Mouse (Mus musculus) embryonic facial prominence, embryonic 14.5 days (tissue): ENCODE data around the gene Sez6. TPM values are rescaled to one million over a fixed set of nuclear protein-coding genes. Genes with fewer than 3 reads are reported as not detected.

Source experiments
- ATAC-seq: fragments of 200-750 bp; cut with Nextera tagmentation; 2 replicates; pipeline ENCODE4 v1.8.0; 2017; ENCODE audit warnings: low read depth, moderate number of reproducible peaks, moderate TSS enrichment
- DNase-seq: peaks from one replicate; pipeline ENCODE4 v3.0.0-alpha.2; 2015; ENCODE audit warnings: low spot score
- H3K27ac ChIP-seq: fragments of 300-500 bp; sonication (generic); replicated peaks from 2 replicates; pipeline ENCODE4 v1.5.1; 2014; ENCODE audit warnings: low read depth, mild to moderate bottlenecking, low read length, moderate library complexity
- H3K27me3 ChIP-seq: fragments of 300-500 bp; sonication (generic); replicated peaks from 2 replicates; pipeline ENCODE4 v1.6.1; 2014; ENCODE audit warnings: low read length; ENCODE audit not compliant: control insufficient read depth, insufficient read depth
- H3K36me3 ChIP-seq: fragments of 300-500 bp; sonication (generic); 2 replicates; pipeline ENCODE4 v1.6.1; 2014; ENCODE audit warnings: low read length, mixed read lengths; ENCODE audit not compliant: control insufficient read depth, insufficient read depth
- H3K4me1 ChIP-seq: fragments of 300-500 bp; sonication (generic); 2 replicates; pipeline ENCODE4 v1.6.1; 2014; ENCODE audit warnings: antibody characterized with exemption, low read length; ENCODE audit not compliant: control insufficient read depth, insufficient read depth
- H3K4me2 ChIP-seq: fragments of 300-500 bp; sonication (generic); 2 replicates; pipeline ENCODE4 v1.6.1; 2014; ENCODE audit warnings: low read depth, mild to moderate bottlenecking, low read length, moderate library complexity, mixed read lengths
- H3K4me3 ChIP-seq: fragments of 300-500 bp; sonication (generic); 2 replicates; pipeline ENCODE4 v1.5.1; 2014; ENCODE audit warnings: low read depth, mild to moderate bottlenecking, low read length
- H3K9ac ChIP-seq: fragments of 300-500 bp; sonication (generic); 2 replicates; pipeline ENCODE4 v1.6.1; 2014; ENCODE audit warnings: low read depth, mild to moderate bottlenecking, low read length, moderate library complexity, mixed read lengths
- H3K9me3 ChIP-seq: fragments of 300-500 bp; sonication (generic); 2 replicates; pipeline ENCODE4 v1.6.1; 2016; ENCODE audit warnings: low read length; ENCODE audit not compliant: control insufficient read depth
- WGBS: fragments of 180-500 bp; shearing (Covaris S2); extraction: QIAGEN DNeasy Blood & Tissue Kit; methylation state at CpG from one replicate; pipeline ENCODE4 v1.1.7; 2014; 5-methylcytosine and 5-hydroxymethylcytosine counted together
- polyA plus RNA-seq: library from polyadenylated mRNA; unstranded; fragments of >200 nt; fragmentation: Nextera tagmentation; extraction: Ambion mirVana; gene quantifications from 2 replicates; pipeline ENCODE4 v1.2.1, GENCODE M21; 2014

Gene Sez6
- polyA plus RNA-seq, 1 experiment from 2014 or later: 1.8 TPM

GRCm38 (mm10) chr11:77893283-77893682, 37.3 kb upstream of the Sez6 start:
- Histone ChIP-seq H3K27me3 (peaks cover 36% of the 10 kb centered on the region), H3K9ac (no peak overlapping the region), H3K27ac (peak overlapping the region; percentile 49; the same call in 1 of the 2 replicates), H3K4me1 (peaks cover 36% of the 10 kb centered on the region), H3K9me3 (no peaks in the 10 kb centered on the region), H3K4me2 (no peak overlapping the region), H3K36me3 (no peaks in the 10 kb centered on the region), H3K4me3 (no peak overlapping the region)
- 32% methylated on average over 6 of the region's 6 CpGs for WGBS
- ATAC-seq (no peak), DNase-seq (no peak)

GRCm38 (mm10) chr11:77893787-77894718, 36.5 kb upstream of the Sez6 start, which contains the start of gene Pipox:
Gene Pipox, minus strand, starts transcription at chr11:77894096.
- peak; percentile 89 for ATAC-seq
- Histone ChIP-seq H3K27me3 (peaks cover 39% of the 10 kb centered on the region), H3K4me3 (no peak within 1 kb of the TSS), H3K9ac (no peak within 1 kb of the TSS), H3K36me3 (no peaks in the 10 kb centered on the region), H3K9me3 (no peaks in the 10 kb centered on the region), H3K27ac (peak within 1 kb of the TSS; percentile 49; the same call in 1 of the 2 replicates), H3K4me1 (peaks cover 36% of the 10 kb centered on the region), H3K4me2 (peak within 1 kb of the TSS; percentile 10; the same call in 1 of the 2 replicates)
- 17% methylated on average over 11 of the region's 11 CpGs for WGBS
- peak; percentile 83 for DNase-seq

GRCm38 (mm10) chr11:77894967-77895366, 35.6 kb upstream of the Sez6 start:
- no peaks in the 10 kb centered on the region for H3K36me3 ChIP-seq
- no peak overlapping the region for H3K9ac ChIP-seq
- no peak overlapping the region for H3K4me2 ChIP-seq
- H3K9me3 ChIP-seq: no peaks in the 10 kb centered on the region
- no peak overlapping the region for H3K27ac ChIP-seq
- H3K4me3 ChIP-seq: no peak overlapping the region
- peaks cover 36% of the 10 kb centered on the region for H3K4me1 ChIP-seq
- 78% methylated on average over 2 of the region's 2 CpGs for WGBS
- ATAC-seq (no peak), DNase-seq (no peak)
- H3K27me3 ChIP-seq: peaks cover 39% of the 10 kb centered on the region

- 70% methylated on average over 9 of the region's 9 CpGs for WGBS
- Histone ChIP-seq H3K36me3 (no peaks in the 10 kb centered on the region), H3K4me3 (no peak overlapping the region), H3K27ac (no peak overlapping the region), H3K9ac (no peak overlapping the region), H3K4me2 (peak overlapping the region; percentile 46), H3K27me3 (peaks cover 39% of the 10 kb centered on the region), H3K9me3 (no peaks in the 10 kb centered on the region), H3K4me1 (peaks cover 36% of the 10 kb centered on the region)
- no peak for ATAC-seq
- no peak for DNase-seq
These were observed 34.6 kb upstream of the Sez6 start for GRCm38 (mm10) chr11:77896011-77896410.

- no peak overlapping the region for H3K27ac ChIP-seq
- peaks cover 39% of the 10 kb centered on the region for H3K27me3 ChIP-seq
- 29% methylated on average over 6 of the region's 6 CpGs for WGBS
- H3K4me3 ChIP-seq: peak overlapping the region; percentile 11
- H3K4me2 ChIP-seq: peak overlapping the region; percentile 46
- H3K9ac ChIP-seq: 0 out of 2 replicates have a peak overlapping the region, but pooled peaks have one; percentile 40
- H3K36me3 ChIP-seq: no peaks in the 10 kb centered on the region
- H3K9me3 ChIP-seq: no peaks in the 10 kb centered on the region
- H3K4me1 ChIP-seq: peaks cover 38% of the 10 kb centered on the region
- DNase-seq (no peak), ATAC-seq (no peak)
These were observed 34.1 kb upstream of the Sez6 start for GRCm38 (mm10) chr11:77896480-77896819.

GRCm38 (mm10) chr11:77896820-77897805, 33.5 kb upstream of the Sez6 start:
- Histone ChIP-seq H3K4me1 (peaks cover 45% of the 10 kb centered on the region), H3K9ac (peak overlapping the region; percentile 40; the same call in 1 of the 2 replicates), H3K36me3 (no peaks in the 10 kb centered on the region), H3K4me2 (peak overlapping the region; percentile 46), H3K27me3 (peaks cover 39% of the 10 kb centered on the region), H3K4me3 (peak overlapping the region; percentile 11), H3K9me3 (no peaks in the 10 kb centered on the region), H3K27ac (no peak overlapping the region)
- DNase-seq: no peak
- 9% methylated on average over 23 of the region's 23 CpGs for WGBS
- ATAC-seq: no peak

GRCm38 (mm10) chr11:77900187-77900586, 30.4 kb upstream of the Sez6 start:
- ATAC-seq (no peak), DNase-seq (no peak)
- H3K36me3 ChIP-seq: no peaks in the 10 kb centered on the region
- no peak overlapping the region for H3K4me2 ChIP-seq
- peaks cover 28% of the 10 kb centered on the region for H3K4me1 ChIP-seq
- WGBS: 88% methylated on average over 3 of the region's 3 CpGs
- peaks cover 33% of the 10 kb centered on the region for H3K27me3 ChIP-seq
- no peak overlapping the region for H3K9ac ChIP-seq
- H3K9me3 ChIP-seq: no peaks in the 10 kb centered on the region
- H3K27ac ChIP-seq: no peak overlapping the region
- no peak overlapping the region for H3K4me3 ChIP-seq

- WGBS: 82% methylated on average over 4 of the region's 4 CpGs
- ATAC-seq (no peak), DNase-seq (no peak)
- Histone ChIP-seq H3K9me3 (no peaks in the 10 kb centered on the region), H3K27me3 (peaks cover 28% of the 10 kb centered on the region), H3K4me2 (no peak overlapping the region), H3K4me3 (no peak overlapping the region), H3K36me3 (no peaks in the 10 kb centered on the region), H3K27ac (no peak overlapping the region), H3K9ac (no peak overlapping the region), H3K4me1 (peaks cover 27% of the 10 kb centered on the region)
These were observed 29.9 kb upstream of the Sez6 start for GRCm38 (mm10) chr11:77900696-77901095.
